Mouse (Mus musculus): Measurements from ENCODE around the gene Olfml2b. TPM values are rescaled to one million over a fixed set of nuclear protein-coding genes. Genes with fewer than 3 reads are reported as not detected.

The Olfml2b gene
- total RNA-seq, 2 experiments from 2014 or later: 63.6 to 81.0 TPM

DNA sequence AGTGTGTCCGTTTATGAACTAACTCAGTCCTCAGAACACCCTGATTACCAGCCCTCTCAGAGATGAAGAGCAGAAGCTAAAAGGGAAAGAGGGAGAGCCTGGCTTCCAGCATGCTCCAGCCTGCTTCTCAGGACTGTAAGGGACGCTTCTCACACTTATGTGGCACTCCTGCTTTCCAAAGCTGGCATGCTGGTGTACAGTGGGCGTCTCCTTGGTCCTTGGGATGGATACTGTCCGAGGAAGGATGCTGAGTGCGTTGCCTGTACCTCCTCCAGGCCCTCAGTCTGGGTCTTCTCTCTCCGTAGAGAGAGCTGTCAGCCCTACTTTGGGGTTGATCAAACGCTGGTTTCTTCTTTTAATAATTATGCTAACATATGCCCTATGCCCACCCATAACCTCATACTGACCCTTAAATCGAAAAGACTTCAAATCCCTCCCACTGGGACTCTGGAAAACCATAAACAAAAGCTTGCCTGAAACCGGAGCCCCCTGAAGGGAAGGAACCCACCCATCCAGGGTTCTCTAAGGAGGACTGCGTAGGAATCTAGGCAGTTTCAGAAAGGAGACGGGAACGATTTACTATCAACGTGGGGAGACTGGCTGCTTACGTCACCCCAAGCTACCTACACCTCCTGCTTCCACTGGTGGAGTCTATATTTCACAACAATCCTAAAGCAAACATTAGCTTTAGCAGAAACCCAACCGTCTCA is 1.7 kb downstream of the Olfml2b start:
- no peak for DNase-seq (ENCODE audit: low spot score in 2 of 2)

DNA sequence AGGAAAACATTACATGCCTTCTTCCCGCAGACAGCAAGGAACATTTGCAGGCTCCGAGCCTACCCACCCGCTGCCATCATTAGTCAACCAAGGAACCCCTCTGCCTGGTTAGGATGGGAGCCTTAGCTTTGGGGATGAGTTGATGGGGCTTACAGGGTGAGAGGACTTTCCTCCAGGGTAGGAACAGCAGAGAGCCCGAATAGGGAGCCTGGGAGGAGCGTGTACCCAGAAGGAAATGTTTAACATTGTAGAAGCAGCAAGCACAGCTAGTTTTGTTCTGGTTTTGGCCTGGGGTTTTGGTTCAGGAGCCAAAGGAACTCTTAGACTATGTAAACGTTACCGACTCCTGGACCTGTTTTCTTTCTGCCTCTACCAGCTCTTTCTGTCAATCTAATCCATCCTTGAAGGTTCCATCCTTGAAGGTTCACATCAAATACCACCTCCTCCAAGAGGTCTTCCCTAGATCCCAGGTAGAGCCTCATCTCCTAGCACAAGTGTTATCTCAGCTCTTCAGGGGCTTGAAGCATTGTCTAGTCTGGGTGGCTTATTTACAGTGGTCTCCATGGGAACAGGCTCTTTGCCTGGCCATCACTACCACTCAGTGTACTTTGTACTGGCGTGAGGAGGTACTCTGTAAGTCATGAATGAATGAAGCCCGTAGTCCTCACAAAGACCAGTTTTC is 2.4 kb downstream of the Olfml2b start:
- no peak for DNase-seq (ENCODE audit: low spot score in 2 of 2)

DNA sequence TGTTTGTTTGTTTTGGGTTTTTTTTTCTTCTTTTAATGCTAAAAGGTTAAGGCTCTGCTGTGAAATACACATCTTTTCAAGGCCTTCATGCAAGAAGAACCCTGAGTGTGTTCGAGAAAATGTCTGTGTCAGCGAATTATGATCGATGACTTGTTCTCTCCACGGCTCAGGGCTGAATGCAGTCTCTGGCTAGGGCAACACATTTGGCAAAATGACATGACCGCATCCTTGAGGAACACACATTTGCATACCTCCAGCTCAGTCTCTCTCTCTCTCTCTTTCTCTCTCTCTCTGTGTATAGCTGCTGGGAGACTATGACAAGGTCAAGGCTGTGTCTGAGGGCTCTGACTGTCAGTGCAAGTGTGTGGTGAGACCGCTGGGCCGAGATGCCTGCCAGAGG is 3.0 kb downstream of the Olfml2b start:
- no peak for DNase-seq (ENCODE audit: low spot score in 2 of 2)

DNA sequence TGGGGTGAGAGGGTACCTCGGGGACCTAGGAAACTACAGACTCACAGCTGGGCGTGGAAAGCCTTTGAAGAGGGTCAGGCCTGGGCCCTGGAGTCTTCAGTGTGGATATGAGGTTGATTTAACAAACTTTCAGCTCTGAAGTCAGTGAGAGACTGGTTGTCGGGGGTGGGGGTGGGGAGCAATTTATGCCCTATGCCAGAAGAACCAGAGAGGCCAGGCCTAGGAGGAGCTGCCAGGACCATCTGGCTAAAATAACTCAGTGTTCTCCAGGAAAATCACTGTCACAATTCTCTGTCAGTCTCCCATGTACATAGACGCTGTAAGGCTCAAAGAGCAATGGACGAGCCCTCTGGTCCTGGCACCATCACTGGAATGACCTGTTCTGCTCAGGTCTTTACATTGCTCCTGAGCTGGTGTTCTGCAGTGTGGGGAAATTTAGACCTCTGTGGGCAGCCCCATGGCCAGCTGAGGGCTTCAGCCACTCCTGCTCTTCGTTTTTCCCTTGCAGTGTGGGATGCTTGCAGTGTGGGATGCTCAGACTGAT is 3.7 kb downstream of the Olfml2b start:
- DNase-seq (ENCODE audit: low spot score in 2 of 2): no peak

DNA sequence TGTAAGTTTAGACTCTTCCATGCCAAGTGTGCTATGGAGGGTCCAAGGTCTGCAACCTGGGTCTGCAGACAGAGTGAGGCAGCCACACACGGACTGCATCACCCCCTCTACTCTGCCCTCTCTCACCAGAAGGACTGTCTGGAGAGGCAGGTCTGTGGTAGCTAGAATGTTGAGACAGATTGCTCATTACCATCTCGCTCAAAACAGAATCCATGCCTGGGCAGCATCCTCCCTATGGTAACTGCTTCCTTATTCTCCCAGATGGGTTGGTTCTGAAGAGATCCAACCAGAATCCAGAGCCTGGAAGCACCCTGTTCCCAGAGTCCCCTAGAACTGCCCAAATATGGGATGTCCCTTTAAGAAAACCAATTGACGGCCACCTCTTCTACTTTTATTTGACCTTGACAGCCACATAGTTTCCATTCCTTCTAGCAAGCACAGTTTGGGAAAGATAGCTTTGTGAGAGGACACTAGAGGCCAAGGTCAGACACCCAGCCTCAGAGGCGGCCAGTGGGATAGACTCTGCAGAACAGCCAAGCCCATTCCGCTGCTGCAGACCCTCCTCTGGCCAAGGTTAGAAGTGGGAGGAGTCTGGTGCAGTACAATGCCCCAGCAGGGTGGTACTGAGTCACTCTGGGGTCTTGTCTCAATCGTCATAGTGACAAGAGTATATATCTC is 6.9 kb downstream of the Olfml2b start:
- DNase-seq (ENCODE audit: low spot score in 2 of 2): no peak

DNA sequence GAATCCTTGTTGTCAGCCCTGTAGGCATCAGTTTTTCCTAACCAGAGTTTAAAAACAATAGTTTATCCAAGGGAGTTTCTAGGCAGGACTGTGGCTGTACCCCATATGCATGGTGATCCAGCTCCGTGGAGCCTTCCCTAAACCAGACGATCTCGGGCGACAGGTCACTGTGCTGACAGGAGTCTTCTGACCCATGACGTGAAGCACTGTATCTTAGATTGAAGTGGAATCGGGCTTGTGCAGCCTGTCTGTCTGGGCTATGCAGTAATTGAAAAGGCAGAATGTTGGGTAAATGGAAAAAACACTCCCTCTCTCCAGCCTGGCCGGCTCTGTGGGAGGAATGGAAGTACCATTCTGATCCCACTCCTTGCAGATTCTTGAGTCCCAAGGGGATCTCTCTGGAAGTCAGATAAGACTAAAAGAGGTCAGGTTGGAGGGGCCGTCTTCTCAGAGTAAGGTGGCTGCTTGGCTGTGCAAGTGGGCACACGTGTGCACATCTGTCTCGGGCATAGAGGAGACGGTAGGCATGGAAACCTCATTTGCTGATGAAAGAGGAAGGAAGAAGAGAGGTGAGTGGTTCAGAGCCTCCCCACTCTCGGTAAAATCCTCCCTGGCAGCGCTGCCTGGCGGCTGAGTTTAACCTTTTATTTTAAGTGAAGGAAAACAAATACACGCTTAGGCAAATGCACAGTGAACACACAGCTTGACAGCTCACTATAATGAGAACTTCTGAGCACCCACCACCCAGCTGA is 7.8 kb downstream of the Olfml2b start:
- no peak for DNase-seq (ENCODE audit: low spot score in 2 of 2)

DNA sequence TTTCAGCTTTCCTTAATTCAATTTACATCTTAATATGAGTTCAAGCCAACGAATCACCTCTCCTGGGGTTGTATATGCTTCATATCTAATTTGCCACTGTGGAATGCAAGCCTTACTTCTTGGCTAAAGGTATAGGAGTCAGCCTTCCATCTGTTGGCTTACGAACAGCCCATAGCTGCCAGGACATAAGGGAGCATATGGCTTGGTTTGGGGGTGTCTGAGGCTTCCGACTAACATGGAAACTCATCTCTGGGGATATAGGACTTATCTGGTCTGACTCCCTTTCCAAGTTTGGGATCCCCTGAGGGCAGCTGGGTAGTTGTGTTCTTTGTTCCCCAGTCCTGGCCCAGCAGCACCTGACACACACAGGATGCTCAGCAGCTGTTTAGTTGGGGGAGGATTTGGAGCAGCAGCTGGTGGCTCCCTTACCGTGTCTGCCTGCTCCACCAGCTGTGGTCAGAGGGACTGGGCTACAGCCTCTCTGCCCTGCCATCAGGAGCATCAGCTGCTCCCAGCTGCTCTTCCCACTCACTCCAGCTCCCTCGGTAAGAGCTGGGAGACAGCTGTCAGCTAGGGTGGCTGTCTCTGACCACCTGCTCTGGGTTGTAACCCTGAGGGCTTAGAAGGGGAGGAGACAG is 11.1 kb downstream of the Olfml2b start:
- DNase-seq (ENCODE audit: low spot score in 2 of 2): peak in 1 of 2 experiments; percentile 30

DNA sequence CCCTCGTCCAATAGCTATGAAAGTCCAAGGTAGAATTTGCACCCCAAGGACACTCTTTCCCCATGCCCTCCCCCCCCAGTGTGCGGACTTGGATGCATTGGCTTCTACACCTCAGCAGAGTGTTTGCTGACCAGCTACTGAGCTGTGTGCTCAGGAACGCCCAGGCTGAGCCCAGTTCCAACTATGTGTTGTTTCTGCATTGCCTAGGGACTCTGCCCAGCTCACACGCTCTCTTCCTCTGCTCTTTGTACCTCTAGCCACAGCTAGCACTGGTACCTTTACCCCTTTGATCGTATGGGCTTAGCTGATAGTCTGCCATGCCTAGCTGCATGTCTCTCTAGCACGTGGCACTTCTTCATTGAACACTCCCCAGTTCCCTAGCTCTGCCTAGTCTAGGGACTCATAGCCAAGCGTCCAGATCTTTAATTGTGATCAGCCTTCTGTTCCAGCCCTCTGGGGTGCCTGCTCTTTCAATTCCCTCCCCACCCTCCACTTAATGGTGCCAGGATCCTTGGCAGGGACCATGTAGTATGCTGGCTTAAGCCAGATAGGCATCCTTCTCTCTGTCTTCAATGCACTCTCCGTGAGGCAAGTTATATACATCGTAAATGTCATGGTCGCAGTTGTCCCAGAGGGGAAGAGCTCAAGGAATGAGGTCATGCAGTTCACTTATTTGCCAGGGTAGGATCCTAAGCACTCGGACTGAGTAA is 12.3 kb downstream of the Olfml2b start:
- no peak for DNase-seq (ENCODE audit: low spot score in 2 of 2)

DNA sequence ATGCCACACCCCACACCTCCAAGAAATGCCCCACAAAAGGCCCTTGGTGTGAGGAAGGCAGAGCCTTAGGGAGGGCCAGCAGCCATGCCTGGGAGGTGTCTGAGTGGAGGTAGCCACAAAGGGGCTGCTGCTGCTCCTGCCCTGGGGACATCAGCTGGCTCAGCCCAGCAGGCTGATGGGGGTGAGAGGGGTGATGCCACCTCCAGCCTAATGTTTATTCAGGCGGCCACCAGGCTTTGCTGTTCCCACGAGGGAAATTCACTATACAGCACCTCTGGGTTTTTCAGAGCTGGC is 12.8 kb downstream of the Olfml2b start:
- DNase-seq (ENCODE audit: low spot score in 2 of 2): no peak

DNA sequence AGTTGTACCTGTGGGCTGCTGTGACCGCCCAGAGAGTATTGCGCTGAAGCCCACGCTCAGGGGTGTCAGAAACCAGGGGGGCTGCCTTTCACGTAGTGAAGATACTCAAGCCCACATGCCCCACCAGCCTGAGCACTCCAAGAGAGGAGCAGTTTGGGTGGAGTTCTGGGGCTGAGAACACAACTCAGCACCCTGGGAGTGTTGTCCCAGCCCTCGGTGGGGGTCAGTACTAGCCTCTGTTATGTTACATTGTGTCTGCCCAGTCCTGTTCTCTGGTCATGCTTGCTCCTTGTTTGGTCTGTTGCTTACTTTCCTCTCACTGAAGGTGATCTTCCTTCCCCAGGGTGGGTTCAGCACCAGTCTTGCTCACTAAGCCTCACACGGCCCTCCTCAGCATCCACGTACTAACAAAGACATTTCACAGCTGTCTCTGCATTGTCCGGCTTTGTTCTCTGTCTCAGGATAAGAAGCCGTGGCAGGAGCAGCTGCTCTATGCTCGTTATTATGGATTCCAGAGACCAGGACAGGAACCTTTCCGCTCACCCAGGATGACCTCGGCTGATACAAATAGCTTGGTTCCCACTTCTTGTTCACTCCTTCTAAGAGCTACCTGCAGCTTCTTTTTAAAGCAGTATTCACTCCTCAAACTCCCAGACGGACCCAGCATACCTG is 13.4 kb downstream of the Olfml2b start:
- no peak for DNase-seq (ENCODE audit: low spot score in 2 of 2)

DNA sequence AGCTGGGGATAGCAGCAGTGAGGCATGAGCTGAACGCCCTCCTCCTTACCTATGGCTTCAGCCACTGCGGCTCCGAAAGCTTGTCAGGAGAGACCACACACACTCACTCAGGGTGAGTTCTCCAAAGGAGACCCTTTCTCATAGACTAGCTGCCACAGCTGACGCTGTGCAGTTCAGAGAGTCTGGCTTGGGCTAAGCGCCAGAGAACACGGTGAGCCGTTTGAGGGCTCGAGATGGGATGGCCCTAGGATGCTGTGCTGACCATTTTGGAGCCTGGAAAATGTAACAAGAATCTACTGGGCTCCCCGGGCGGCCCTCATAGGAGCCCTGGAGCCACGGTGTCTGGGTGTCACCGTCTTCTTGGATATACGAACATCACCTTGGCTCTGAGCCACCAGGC is 14.9 kb downstream of the Olfml2b start:
- DNase-seq (ENCODE audit: low spot score in 2 of 2): no peak

DNA sequence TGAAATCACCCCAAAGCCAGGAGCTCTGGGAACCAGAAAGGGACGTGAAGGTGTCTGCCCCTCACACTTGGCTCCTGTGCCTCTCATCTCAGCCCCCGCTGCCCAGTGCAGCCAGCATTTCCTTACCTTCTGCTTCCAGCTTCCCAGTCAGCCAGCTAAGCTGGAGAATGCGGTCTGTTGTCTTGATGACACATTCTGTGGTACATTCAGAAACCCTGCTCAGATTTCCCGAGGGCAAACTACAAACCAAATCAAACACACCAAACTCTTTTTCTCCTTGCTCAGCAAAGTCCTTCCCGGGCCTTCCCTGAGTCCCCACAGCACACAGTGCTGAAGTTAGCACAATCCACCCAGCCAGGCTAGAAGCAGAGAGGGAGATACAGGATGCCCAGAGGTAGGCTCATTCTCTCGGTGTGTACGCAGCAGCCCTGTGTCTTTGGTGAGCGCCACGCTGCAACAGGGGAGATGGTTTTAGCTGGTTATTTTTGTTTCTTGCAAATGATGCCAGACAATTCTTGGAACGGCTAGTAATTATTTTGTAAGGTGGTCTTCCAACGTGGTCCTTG is 20.4 kb downstream of the Olfml2b start:
- DNase-seq (ENCODE audit: low spot score in 2 of 2): no peak

DNA sequence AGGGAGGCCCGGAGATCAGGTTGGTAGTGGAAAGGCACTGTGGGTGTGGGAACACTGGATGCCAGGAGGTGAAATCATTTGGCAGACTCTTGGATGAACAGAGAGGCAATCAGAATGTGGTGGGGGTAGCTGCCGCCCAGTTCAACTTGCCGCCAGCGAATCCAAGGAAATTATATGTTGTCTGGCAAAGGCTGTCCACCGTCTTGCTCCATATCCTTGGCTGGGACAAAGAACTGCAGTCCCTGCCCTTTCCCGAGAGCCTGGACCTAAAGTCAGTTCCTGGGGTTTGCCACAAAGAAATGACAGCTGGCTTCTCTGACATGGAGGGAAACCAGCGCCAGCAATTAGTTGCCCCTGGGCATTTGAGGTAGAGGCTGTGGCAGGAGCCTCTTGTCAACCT is 20.9 kb downstream of the Olfml2b start:
- DNase-seq (ENCODE audit: low spot score in 2 of 2): no peak

DNA sequence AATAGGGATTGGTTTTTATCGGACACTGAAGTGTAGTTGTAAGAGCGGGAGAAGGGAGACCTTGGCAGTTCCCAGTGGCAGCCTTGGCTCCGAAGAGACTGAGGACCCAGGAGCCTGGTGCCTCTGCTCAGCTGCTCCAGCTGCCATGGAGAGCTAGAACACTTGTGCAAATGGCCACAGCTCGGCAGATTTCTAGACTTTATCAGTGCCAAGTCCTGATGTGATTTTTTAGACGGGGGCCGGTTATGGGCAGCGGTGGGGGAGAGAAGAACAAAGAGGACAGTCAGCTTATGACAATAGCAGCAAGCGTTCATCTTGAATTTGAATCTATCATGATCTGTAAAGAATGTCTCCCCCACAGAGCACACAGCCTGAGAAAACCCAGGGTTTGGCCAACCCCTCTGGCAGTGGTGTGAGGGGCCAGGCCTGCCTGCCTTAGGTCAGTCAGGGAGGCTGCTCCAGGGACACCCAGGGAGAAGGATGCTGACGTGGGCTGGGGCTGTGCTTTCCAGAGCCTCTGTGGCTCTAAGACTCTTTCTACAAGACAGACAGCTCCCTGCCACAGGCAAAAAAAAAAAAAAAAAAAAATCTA is 29.9 kb downstream of the Olfml2b start:
- peak in 1 of 2 experiments; percentile 58 for DNase-seq (ENCODE audit: low spot score in 2 of 2)

DNA sequence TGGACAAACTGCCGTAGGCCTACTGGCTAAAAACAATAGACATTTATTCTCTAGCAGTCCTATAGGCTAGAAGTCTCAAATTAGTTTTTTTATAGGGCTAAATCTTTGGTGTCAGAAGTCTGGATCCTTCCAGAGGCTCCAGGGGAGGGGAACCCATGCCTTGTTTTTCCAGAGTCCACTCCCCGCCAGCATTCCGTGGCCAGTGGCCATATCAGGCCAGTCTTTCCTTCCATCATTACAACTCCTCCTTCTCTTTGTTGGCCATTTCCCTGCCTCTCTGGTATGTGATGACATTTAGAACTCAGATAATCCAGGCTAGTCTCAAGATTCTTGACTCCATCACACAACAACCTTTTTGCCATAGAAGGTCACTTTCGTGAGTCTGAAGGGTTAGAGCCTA is 33.3 kb downstream of the Olfml2b start:
- no peak for DNase-seq (ENCODE audit: low spot score in 2 of 2)

DNA sequence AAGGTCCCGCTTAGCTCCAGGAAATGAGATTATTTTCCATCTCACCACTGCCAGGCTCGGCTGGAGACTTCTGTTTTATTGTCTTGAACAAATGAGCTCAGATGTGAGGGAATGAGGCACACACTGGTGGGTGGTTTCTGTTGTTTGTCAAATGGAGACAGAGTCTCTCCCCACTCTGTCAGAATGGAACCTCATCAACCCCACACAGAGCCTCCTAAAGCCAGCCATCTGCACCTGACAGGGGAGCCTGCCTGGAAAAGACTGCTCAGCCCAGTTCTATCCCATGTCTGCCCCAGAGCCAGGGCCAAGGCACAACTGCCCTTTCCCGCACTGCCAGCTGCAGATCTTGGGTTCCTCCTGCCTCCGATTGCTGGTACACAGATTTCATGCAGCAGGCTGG is 34.5 kb downstream of the Olfml2b start:
- DNase-seq (ENCODE audit: low spot score in 2 of 2): no peak

DNA sequence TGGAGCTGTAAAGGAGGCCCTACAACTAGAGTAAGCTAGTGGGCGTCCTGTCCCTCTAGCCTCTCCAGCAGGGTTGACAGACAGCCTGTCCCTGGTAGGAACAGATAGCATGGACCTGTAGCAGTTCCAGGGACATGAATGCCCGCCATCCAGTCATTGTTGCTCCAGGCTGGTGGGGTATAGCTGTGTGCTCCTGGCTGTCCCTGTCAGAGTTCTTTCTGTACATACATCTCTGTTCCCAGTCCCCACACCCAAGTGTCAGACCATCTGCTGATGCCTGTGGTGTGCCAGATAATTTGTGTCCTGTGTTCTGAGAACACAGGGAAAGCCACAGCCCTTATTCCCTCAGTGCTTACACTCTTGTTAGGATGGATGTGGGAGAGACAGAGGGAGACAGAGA is 35.3 kb downstream of the Olfml2b start:
- DNase-seq (ENCODE audit: low spot score in 2 of 2): no peak

DNA sequence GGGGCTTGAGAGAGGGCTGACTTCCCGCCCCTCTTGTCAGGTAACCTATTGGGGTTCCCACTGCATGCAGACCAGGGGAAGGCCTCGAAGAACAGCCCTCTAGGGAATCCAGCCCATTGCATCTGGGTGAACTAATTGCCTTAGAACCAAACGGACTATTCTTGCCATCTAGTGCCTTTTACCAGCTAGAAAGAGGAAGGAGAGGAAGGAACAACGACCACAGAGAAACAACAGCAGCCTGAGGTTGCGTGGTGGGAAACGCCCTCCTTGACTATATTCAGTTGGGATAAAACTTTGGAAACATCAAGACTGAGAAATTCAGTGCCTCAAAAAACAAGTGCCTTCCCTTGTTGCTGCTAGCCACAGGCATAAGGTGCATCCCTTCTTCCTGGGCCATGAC is 39.5 kb downstream of the Olfml2b start:
- DNase-seq (ENCODE audit: low spot score in 2 of 2): no peak

DNA sequence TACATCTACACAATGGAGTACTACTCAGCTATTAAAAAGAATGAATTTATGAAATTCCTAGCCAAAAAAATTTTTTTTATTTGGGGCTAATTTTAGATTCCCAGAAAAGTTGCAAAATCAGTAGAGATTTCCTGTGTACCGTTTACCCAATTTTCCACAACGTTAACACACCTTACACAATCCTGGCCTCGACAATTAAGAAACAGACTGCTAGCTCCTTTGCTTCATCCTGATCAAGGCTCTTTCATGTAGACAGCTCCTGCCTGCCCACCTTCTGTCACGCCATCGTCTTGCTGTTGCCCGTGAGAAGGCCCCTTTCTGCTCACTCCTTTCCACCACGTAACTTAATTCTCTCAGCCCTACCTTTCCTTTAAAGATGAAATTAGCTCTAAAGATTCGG is 45.4 kb downstream of the Olfml2b start:
- no peak for DNase-seq (ENCODE audit: low spot score in 2 of 2)

All from gastrocnemius, postnatal 4 days (tissue).